Mouse (Mus musculus) c-Kit-positive CD71-positive TER-119-negative erythroid progenitor cells, embryonic 14.5 days (primary cell): ENCODE measurements around the gene H2-M2.
"Not testable (repeated sequence)": the region's sequence is repeated elsewhere in the genome, so short reads cannot be mapped to it uniquely, and the experiment has no call there.

Experiments used
- DNase-seq: peaks from one replicate; pipeline ENCODE4 v3.0.0-alpha.2; 2013; ENCODE audit warnings: low read depth

H2-M2 gene

DNA sequence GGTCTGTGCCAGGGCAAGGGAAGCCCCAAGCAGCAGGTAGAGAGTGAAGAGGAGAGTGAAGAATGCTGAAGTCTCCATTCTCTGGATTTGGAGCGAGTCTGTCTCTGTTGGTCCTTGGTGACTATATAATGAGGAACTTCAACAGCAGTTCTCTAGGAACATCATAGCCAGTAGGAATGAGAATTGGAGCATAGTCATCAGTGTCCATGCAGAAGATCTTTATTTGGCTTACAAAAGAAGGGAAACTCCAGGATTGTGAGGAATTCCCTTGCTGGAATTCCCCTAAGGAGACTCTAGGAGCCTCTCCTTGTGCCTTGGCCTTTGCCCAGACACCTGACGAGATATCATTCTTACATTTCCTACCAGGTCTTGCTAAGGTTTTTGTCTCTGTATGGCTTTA lies at the start of gene H2-M2:
H2-M2 (minus strand) TSS at position 101 of the 400 bp plus-strand sequence.
- DNase-seq: no peak

DNA sequence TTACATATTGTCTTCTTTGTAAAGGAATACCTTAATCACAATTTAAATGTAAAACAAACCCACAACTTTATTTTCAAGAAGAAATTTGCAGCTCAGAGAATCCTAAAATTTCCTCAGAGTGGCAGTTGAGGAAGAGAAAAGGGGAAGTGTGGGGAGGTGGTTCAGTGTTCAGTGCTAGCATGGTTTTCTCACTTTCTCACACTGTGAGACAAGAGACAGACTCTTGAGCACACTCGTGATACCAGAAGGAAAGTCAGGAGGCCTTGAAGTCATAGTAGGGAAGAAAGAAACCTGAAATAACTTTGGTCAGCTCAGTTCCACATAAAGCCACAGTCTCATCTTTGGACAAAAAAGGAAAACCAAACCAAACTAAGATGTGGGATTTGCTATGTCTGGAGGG lies 42.1 kb upstream of the H2-M2 start:
- DNase-seq: not testable (repeated sequence)

DNA sequence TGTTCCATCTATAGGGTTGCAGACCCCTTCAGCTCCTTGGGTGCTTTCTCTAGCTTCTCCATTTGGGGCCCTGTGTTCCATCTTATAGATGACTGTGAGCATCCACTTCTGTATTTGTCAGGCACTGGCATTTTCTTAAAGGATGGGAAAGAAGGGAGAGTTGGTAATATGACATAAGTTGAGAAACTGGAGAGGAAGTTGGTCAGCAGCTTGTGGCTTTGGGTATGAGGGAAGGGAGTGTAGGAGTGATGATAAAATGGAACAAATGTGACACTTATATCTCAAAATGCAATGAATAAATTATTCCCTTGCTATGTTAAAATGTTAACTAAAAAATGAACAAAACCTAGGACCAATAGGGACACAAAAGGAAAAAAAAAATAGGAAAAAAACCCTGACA lies 41.3 kb upstream of the H2-M2 start:
- not testable (repeated sequence) for DNase-seq

DNA sequence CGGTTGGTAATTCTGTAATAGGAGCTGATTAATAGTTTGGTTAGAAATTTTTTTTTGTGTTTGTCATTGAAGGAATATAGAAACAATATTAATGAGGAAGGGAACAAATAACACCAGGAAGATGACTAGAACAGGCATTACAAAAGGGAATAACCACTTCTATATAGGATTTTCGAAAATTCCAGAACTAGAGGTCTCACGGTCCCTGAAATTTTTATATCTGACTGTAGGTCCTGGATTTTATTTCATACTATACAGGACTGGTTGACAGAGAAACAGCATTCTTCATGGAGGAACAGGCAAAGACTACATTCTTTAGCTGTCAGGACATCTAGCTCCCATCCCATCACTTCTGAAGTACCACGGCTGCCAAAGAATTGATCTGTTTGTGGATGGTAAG lies 24.4 kb upstream of the H2-M2 start, which contains the start of gene Olfr111:
Olfr111 (plus strand) TSS at position 301 of the 400 bp plus-strand sequence.
- DNase-seq: no peak

DNA sequence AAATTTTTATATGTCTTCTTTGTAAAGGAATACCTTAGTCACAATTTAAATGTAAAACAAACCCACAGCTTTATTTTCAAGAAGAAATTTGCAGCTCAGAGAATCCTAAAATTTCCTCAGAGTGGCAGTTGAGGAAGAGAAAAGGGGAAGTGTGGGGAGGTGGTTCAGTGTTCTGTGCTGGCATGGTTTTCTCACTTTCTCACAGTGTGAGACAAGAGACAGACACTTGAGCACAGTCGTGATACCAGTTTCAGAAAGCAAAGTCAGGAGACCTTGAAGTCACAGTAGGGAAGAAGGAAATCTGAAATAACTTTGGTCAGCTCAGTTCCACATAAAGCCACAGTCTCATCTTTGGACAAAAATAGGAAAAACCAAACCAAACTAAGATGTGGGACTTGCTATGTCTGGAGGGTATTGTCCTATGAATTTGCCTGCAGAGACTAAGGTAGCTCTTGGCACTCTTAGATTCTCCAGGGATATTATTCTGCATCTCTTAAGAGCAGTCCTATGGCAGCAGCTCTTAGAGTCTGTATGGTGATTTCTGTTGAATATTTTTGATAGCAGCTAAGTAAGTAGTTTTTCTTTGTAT lies 8.7 kb upstream of the H2-M2 start, which contains the start of gene Olfr110:
Olfr110 (plus strand) TSS at position 539 of the 589 bp plus-strand sequence.
- DNase-seq: no peak

DNA sequence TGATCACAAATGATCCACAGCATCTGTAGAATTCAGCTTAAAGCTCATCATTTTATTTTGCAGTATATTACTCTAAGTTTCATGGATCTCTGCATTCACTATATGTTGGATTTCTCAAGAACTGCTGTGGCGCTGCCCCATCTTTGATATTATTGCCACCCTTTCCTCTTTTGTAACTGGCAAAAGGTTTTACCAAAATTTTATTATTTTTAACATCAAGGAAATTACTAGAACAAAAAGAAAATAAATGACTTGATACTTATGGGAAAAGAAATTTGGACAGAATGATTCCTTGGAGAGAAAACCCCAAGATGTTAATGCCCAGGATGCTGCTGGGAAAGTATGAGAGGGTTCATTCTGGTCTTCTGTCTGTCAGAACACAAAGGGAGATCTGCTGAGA lies 24.7 kb downstream of the H2-M2 start, which contains the start of gene Olfr109:
Olfr109 (plus strand) TSS at position 301 of the 400 bp plus-strand sequence.
- DNase-seq: no peak

DNA sequence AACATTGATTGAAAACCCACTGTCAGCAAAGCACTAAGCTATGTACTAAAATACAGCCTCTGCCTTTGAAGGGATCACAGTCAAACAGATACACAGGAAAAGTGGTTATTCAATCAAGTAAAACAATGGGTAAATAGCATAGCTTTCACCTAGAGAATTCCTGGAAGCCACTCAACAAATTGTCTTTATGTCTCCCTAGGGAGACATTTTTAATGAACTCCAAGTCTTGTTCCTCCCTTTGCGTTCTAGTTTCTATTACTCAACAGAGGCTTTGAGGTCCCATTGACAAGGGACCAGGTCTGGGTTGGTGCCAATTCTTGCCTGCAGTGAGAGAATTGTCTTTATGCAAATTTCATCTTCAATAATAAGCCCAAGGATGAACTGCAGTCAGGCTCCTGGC lies 38.2 kb downstream of the H2-M2 start, which contains the start of gene Olfr108:
Olfr108 (plus strand) TSS at position 301 of the 400 bp plus-strand sequence.
- no peak for DNase-seq
